Mouse (Mus musculus) ES-E14 (cell line): ENCODE measurements at regions not wholly inside any gene's neighbourhood (a gene's known extent, or its start where the extent isn't known, plus 50 kb on each side); places are given as distances from the start of the nearest gene placed in this dataset.

Experiments used
- CHD2 ChIP-seq: IDR thresholded peaks from 2 replicates; pipeline ENCODE4 v1.6.1; 2014; ENCODE audit warnings: mild to moderate bottlenecking, low read depth, low read length, inconsistent platforms
- ZC3H11A ChIP-seq: IDR thresholded peaks from 2 replicates; pipeline ENCODE4 v1.6.1; 2012; ENCODE audit warnings: low read depth, mild to moderate bottlenecking, inconsistent platforms, low read length, borderline replicate concordance

- TF ChIP-seq CHD2 (no peak), ZC3H11A (no peak)
Measured at GRCm38 (mm10) chr4:37507732-37508131, 556.2 kb upstream of the Lingo2 start.
